Mouse (Mus musculus) liver, embryonic 16.5 days (tissue): ENCODE data around the gene Abhd6. TPM values are rescaled to one million over a fixed set of nuclear protein-coding genes. Genes with fewer than 3 reads are reported as not detected.

ENCODE experiments used
- ATAC-seq: fragments of 200-750 bp; cut with Nextera tagmentation; 2 replicates; pipeline ENCODE4 v1.8.0; 2017; ENCODE audit warnings: low read depth, mild to moderate bottlenecking, moderate number of reproducible peaks, moderate library complexity
- H3K27ac ChIP-seq: fragments of 300-500 bp; sonication (generic); 2 replicates; pipeline ENCODE4 v1.5.1; 2014; ENCODE audit warnings: mild to moderate bottlenecking, low read length
- H3K27me3 ChIP-seq: fragments of 300-500 bp; sonication (generic); 2 replicates; pipeline ENCODE4 v1.6.1; 2014; ENCODE audit warnings: low read depth, low read length, mixed read lengths; ENCODE audit not compliant: control insufficient read depth, insufficient read depth
- H3K36me3 ChIP-seq: fragments of 300-500 bp; sonication (generic); 2 replicates; pipeline ENCODE4 v1.6.1; 2014; ENCODE audit warnings: mild to moderate bottlenecking; ENCODE audit not compliant: control insufficient read depth, insufficient read depth
- H3K4me1 ChIP-seq: fragments of 300-500 bp; sonication (generic); 2 replicates; pipeline ENCODE4 v1.6.1; 2014; ENCODE audit warnings: low read depth, low read length, mixed read lengths; ENCODE audit not compliant: control insufficient read depth
- H3K4me2 ChIP-seq: fragments of 300-500 bp; sonication (generic); 2 replicates; pipeline ENCODE4 v1.6.1; 2014; ENCODE audit warnings: low read depth, low read length, mixed read lengths
- H3K4me3 ChIP-seq: fragments of 300-500 bp; sonication (generic); 2 replicates; pipeline ENCODE4 v1.5.1; 2014; ENCODE audit warnings: low read depth, mild to moderate bottlenecking, low read length
- H3K9ac ChIP-seq: fragments of 300-500 bp; sonication (generic); 2 replicates; pipeline ENCODE4 v1.6.1; 2014; ENCODE audit warnings: low read depth, low read length
- H3K9me3 ChIP-seq: fragments of 300-500 bp; sonication (generic); replicated peaks from 2 replicates; pipeline ENCODE4 v1.6.1; 2016; ENCODE audit warnings: low read length; ENCODE audit not compliant: control insufficient read depth
- WGBS: fragments of 180-500 bp; shearing (Covaris S2); extraction: QIAGEN DNeasy Blood & Tissue Kit; methylation state at CpG from one replicate; pipeline ENCODE4 v1.1.7; 2014; ENCODE audit not compliant: insufficient replicate concordance; 5-methylcytosine and 5-hydroxymethylcytosine counted together
- polyA plus RNA-seq: library from polyadenylated mRNA; unstranded; fragments of >200 nt; fragmentation: Nextera tagmentation; extraction: Ambion mirVana; gene quantifications from 2 replicates; pipeline ENCODE4 v1.2.1, GENCODE M21; 2015

Abhd6 gene
- 8.6 and 8.8 TPM in 2 replicates for polyA plus RNA-seq

GRCm38 (mm10) chr14:8002432-8003092 lies at the start of gene Abhd6:
Abhd6 (plus strand) TSS chr14:8002902.
- H3K36me3 ChIP-seq, result no peaks in the 10 kb centered on the region
- ATAC-seq, result peak; percentile 71
- no peak within 1 kb of the TSS for H3K27ac ChIP-seq
- H3K9me3 ChIP-seq, result no peaks in the 10 kb centered on the region
- peaks cover 26% of the 10 kb centered on the region for H3K27me3 ChIP-seq
- WGBS, result 2% methylated on average over 38 of the region's 38 CpGs
- peak within 1 kb of the TSS; percentile 51 for H3K4me2 ChIP-seq
- peak within 1 kb of the TSS; percentile 55 for H3K4me3 ChIP-seq
- peak within 1 kb of the TSS; percentile 22; the same call in 1 of the 2 replicates for H3K9ac ChIP-seq
- H3K4me1 ChIP-seq, result peaks cover 3% of the 10 kb centered on the region

- H3K36me3 ChIP-seq, result no peaks in the 10 kb centered on the region
- no peaks in the 10 kb centered on the region for H3K27me3 ChIP-seq
- no peak for ATAC-seq
- H3K27ac ChIP-seq, result no peak overlapping the region
- H3K9me3 ChIP-seq, result no peaks in the 10 kb centered on the region
- H3K9ac ChIP-seq, result no peak overlapping the region
- H3K4me2 ChIP-seq, result no peak overlapping the region
- peaks cover 4% of the 10 kb centered on the region; the same call in 1 of the 2 replicates for H3K4me1 ChIP-seq
- H3K4me3 ChIP-seq, result no peak overlapping the region
- 54% methylated on average over 6 of the region's 6 CpGs for WGBS
Observed at GRCm38 (mm10) chr14:7954071-7954471, 48.6 kb upstream of the Abhd6 start.

GRCm38 (mm10) chr14:7956427-7956826 lies 46.3 kb upstream of the Abhd6 start:
- Histone ChIP-seq H3K27ac (no peak overlapping the region), H3K36me3 (no peaks in the 10 kb centered on the region)
- 70% methylated on average over 10 of the region's 10 CpGs for WGBS

GRCm38 (mm10) chr14:7957049-7957448 lies 45.7 kb upstream of the Abhd6 start, which contains the start of gene Gm45521:
Gm45521 (plus strand) TSS chr14:7957288.
- Histone ChIP-seq H3K4me3 (no peak within 1 kb of the TSS), H3K36me3 (no peaks in the 10 kb centered on the region), H3K9ac (no peak within 1 kb of the TSS), H3K9me3 (no peaks in the 10 kb centered on the region), H3K4me2 (no peak within 1 kb of the TSS), H3K4me1 (peaks cover 4% of the 10 kb centered on the region; the same call in 1 of the 2 replicates), H3K27ac (no peak within 1 kb of the TSS), H3K27me3 (no peaks in the 10 kb centered on the region)
- WGBS, result 66% methylated on average over 9 of the region's 9 CpGs
- ATAC-seq, result no peak

More at GRCm38 (mm10) chr14:7956427-7956826, 46.3 kb upstream of the Abhd6 start:
- Histone ChIP-seq H3K4me2 (no peak overlapping the region), H3K9ac (no peak overlapping the region), H3K4me1 (peaks cover 4% of the 10 kb centered on the region; the same call in 1 of the 2 replicates), H3K27me3 (no peaks in the 10 kb centered on the region), H3K9me3 (no peaks in the 10 kb centered on the region), H3K4me3 (no peak overlapping the region)
- ATAC-seq, result no peak

GRCm38 (mm10) chr14:7960616-7961015 lies 42.1 kb upstream of the Abhd6 start:
- ATAC-seq, result no peak
- WGBS, result 55% methylated on average over 11 of the region's 11 CpGs
- Histone ChIP-seq H3K4me3 (no peak overlapping the region), H3K27me3 (no peaks in the 10 kb centered on the region), H3K9me3 (no peaks in the 10 kb centered on the region), H3K4me2 (no peak overlapping the region), H3K4me1 (no peaks in the 10 kb centered on the region), H3K9ac (no peak overlapping the region), H3K27ac (no peak overlapping the region), H3K36me3 (no peaks in the 10 kb centered on the region)

GRCm38 (mm10) chr14:7961714-7962113 lies 41.0 kb upstream of the Abhd6 start:
- Histone ChIP-seq H3K27me3 (no peaks in the 10 kb centered on the region), H3K36me3 (no peaks in the 10 kb centered on the region), H3K9ac (no peak overlapping the region), H3K4me1 (no peaks in the 10 kb centered on the region), H3K4me3 (no peak overlapping the region), H3K27ac (no peak overlapping the region), H3K9me3 (no peaks in the 10 kb centered on the region), H3K4me2 (no peak overlapping the region)
- ATAC-seq, result no peak
- 55% methylated on average over 5 of the region's 5 CpGs for WGBS

GRCm38 (mm10) chr14:7962626-7963025 lies 40.1 kb upstream of the Abhd6 start:
- no peak overlapping the region for H3K4me3 ChIP-seq
- H3K9ac ChIP-seq, result no peak overlapping the region
- no peaks in the 10 kb centered on the region for H3K36me3 ChIP-seq
- H3K4me2 ChIP-seq, result no peak overlapping the region
- no peak for ATAC-seq
- 61% methylated on average over 2 of the region's 2 CpGs for WGBS
- no peaks in the 10 kb centered on the region for H3K27me3 ChIP-seq
- no peak overlapping the region for H3K27ac ChIP-seq
- no peaks in the 10 kb centered on the region for H3K9me3 ChIP-seq
- H3K4me1 ChIP-seq, result no peaks in the 10 kb centered on the region

- Histone ChIP-seq H3K4me2 (no peak overlapping the region), H3K9me3 (no peaks in the 10 kb centered on the region), H3K27ac (no peak overlapping the region), H3K4me3 (no peak overlapping the region), H3K36me3 (no peaks in the 10 kb centered on the region), H3K27me3 (no peaks in the 10 kb centered on the region), H3K4me1 (no peaks in the 10 kb centered on the region), H3K9ac (no peak overlapping the region)
- no peak for ATAC-seq
- WGBS, result 46% methylated on average over 7 of the region's 7 CpGs
Observed at GRCm38 (mm10) chr14:7963160-7963559, 39.5 kb upstream of the Abhd6 start.

- Histone ChIP-seq H3K4me2 (no peak overlapping the region), H3K27me3 (no peaks in the 10 kb centered on the region), H3K4me3 (no peak overlapping the region), H3K4me1 (no peaks in the 10 kb centered on the region), H3K9ac (no peak overlapping the region), H3K27ac (no peak overlapping the region), H3K9me3 (no peaks in the 10 kb centered on the region), H3K36me3 (no peaks in the 10 kb centered on the region)
- ATAC-seq, result 0 out of 2 replicates have a peak, but pooled peaks have one; percentile 35
- 44% methylated on average over 11 of the region's 11 CpGs for WGBS
Observed at GRCm38 (mm10) chr14:7964219-7964889, 38.3 kb upstream of the Abhd6 start.
